Mouse (Mus musculus) T-cell, adult 2 months (primary cell): ENCODE data around the gene Smarcc2.
A peak's percentile ranks its signal among the peaks of the same experiment; 100 is the strongest.
"Not testable (repeated sequence)": the region's sequence is repeated elsewhere in the genome, so short reads cannot be mapped to it uniquely, and the experiment has no call there.

Source experiments
- DNase-seq: peaks from one replicate; pipeline ENCODE4 v3.0.0; 2022; ENCODE audit warnings: low spot score

Smarcc2 gene

DNA sequence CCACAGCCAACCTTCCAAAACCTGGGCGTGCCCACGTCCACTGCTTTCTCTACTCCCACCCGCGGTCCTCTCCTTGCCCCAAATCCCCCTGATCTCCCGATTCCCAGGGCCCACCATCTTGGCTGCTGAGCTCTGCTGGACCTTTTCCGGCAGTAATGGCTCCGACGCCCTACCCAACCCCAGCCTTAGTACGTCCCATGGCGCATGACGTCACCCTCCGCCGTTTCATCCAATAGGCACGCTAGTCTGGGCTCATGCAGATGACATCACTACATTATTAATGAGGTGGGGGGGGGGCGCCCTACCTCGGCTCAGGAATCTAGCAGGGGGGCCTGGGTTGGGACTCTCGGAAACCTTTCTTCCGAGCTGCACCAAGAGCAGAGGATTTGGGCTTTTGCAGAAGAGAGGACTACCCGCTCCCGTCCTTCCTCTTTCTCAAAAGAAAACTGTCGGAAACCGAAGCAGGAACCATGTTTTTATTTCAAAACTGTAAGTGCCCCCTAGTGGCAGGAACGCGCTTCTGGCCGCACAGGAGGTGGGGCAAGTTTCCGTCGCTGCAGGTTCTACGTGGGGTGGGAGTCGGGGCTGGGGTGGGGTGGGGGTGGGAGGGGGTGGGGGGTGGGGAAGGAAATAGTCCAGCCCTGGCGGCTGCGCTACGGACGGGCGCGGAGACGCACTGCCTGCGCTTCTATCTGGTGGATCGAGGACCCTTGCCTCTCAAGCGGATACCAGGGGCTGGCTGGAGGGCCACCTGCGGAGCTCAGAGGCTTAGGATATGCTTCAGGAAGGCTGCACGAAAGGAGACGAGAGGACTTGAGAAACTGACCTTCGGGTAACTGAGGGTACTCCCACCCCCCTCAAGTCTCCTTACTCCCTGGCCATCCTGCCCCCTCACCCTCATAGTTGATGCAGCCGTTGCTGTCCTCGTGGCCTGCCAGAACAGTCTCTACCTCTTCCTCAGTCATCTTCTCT, 34.9 kb downstream of the Smarcc2 start, which contains the start of gene Myl6:
Gene Myl6 (minus strand): TSS at position 451 of the 972 bp plus-strand sequence.
- DNase-seq, result peak; percentile 97

GRCm38 (mm10) chr10:128494667-128495245, 35.7 kb downstream of the Smarcc2 start:
- no peak for DNase-seq

DNA sequence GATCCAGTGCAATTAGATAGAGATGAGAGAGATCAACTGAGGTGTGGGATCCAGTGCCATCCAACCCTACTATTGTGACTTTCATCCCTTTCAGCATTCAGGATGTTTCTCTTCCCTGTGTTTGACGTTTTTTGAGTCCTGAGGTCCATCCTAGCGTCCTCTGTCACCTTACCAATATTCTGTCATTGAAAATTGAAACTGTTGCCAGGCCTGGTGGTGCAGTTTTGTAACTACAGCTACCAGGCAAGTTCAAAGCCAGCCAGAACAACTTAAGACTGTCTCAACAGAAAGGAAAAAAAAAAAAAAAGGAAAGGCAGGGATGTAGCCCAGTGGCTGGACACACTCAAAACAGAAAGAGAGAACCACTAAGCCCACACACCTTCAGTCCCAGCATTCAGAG, 36.2 kb downstream of the Smarcc2 start:
- no peak for DNase-seq

DNA sequence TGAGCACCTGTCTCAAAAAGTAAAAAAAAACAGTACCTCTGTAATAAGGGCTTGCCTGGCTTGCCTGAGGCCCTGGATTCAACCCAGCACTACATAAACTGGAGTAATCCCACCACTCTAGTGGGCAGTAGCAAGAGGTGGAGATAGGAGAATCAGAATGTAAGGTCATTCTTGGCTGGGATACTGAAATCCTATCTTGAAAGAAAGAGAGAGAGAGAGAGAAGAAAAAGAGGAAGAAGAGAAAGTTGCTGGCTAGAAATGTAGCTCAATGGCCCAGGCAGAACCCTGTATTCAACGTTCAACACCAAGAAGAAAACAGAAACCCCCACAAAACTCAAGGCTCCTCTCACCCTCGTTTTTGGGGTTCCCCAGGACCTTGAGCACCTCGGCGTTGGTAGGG, 36.9 kb downstream of the Smarcc2 start:
- DNase-seq, result no peak

DNA sequence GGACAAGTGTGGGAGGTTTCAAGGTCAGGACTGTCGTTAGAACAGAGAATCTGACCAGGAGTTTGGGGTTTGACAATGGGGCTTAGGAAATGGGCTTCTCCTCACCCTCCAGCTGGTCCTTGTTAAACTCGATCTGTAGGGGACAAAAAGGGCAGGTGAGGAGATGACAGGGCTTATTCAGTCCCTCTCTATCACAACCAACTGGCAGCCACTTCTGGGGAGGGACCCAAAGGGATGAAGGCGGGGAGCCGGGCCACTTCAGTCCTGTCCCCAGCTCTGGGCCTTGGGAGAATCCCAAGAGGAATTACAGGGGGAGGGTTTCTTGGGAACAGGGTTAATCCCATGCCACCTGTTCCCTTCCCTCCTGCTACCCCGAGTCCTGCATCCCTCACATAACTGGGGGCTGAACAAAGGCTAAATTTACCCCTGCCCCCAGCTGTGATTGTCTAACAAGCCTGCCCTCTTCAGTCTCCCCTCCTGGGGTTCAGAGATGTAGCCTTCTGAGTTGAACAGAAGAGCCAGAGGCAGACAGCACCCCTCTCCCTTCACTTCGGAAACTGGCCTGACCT, 37.5 kb downstream of the Smarcc2 start:
- no peak for DNase-seq

- DNase-seq, result no peak
Observed at GRCm38 (mm10) chr10:128497134-128497737, 38.2 kb downstream of the Smarcc2 start.

- peak; percentile 97 for DNase-seq
Observed at GRCm38 (mm10) chr10:128498590-128498989, 39.5 kb downstream of the Smarcc2 start, which contains the start of gene Myl6b. TSS of gene Myl6b (minus strand) at chr10:128498685.

DNA sequence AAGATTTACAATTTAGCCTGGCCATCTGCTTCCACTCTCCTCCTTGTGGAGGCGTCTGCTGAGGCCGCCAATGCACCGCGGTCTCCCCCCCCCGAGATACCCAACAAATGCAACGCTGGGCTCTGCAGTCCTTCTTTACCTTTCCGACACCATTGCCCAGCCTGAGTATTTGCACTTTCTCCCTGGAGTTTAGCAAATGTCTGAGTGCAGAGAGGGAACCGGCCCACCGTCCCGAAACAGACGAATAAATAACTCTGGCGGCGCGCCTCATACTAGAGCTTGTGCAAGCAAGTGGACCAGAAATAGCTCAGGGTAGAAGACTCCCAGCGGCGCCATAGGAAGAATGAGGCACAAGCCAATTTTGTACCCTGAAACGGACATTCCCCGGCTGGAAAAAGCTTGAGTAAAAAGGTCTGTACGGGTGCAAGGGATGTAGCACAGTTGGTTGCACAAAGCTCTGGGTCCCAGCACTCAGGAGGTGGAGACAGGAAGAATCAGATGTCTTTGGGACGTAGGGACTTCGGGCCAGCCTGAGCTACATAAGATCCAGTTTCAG, 40.1 kb downstream of the Smarcc2 start:
- peak; percentile 28 for DNase-seq

DNA sequence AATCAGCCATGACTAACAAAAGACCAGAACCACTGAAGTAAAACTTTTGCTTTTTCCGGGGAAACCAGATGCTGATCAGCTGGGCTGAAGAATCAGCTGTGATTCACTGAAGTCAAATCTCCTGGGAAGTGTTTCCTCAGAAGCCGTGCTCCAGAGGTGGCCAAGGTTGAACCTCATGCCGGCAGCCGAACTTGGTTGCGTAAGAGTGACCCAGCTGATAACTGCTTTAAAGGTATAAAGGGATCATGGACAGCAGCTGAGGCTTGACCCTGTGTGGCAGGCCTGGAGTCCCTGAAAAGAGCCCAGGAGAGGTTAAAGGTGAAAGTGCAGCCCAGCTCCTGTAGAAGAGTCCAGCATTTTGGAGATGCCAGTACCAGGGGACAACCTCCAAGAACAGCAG, 43.3 kb downstream of the Smarcc2 start:
- DNase-seq, result no peak

DNA sequence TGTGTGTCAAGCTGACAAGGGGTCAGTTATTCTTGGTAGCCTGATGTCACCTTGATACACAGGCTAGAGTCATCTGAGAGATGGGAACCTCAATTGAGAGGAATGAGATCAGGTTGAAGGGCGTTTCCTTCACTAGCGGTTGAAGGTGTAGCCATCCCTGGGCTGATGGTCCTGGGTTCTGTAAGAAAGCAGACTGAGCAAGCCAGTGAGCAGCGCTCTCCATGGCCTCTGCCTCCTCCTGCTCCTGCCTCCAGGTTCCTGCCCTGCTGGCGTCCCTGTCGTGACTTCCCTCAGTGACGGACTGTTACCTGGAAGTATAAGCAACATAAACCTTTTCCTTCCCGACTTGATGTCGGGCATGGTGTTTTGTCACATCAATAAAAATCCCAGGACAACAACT, 44.5 kb downstream of the Smarcc2 start:
- no peak for DNase-seq

- DNase-seq, result no peak
Observed at GRCm38 (mm10) chr10:128504012-128504411, 45.0 kb downstream of the Smarcc2 start.

DNA sequence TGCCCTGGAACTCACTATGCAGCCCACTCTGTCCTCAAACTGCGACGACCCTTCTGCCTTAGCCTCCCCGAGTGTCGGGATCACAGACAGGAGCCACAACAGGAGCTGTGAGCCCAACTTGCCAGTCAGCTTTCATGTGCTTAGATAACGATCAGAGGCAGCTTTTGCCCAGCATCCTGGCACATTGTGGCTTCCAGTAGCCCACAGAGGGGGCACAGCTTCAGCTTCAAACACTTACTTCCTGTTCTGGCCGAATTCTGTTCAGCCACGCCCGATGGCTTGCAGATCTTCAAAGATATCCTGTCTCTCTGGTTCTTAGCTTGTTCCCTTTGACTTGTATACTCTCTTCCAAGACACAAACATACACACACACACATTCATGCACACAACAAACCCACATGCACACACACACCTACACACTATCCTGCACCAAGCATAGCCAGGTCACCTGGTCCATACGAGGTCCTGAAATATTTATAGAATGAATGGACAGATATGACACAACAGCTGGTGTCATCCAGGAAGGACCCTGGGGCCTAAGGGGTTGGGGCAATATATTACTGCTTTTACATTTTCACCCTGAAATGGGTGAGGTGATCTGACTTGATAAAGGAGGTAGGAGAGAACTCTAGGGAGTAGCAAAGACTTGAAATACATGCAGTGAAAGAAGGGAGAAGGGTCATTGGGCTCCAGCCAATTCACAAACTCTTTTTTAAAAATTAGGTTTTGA, 45.8 kb downstream of the Smarcc2 start:
- peak; percentile 73 for DNase-seq

GRCm38 (mm10) chr10:128505371-128505667, 46.3 kb downstream of the Smarcc2 start:
- not testable (repeated sequence) for DNase-seq

GRCm38 (mm10) chr10:128505974-128506373, 46.9 kb downstream of the Smarcc2 start:
- DNase-seq, result no peak

- no peak for DNase-seq
Observed at GRCm38 (mm10) chr10:128508260-128508659, 49.2 kb downstream of the Smarcc2 start.

DNA sequence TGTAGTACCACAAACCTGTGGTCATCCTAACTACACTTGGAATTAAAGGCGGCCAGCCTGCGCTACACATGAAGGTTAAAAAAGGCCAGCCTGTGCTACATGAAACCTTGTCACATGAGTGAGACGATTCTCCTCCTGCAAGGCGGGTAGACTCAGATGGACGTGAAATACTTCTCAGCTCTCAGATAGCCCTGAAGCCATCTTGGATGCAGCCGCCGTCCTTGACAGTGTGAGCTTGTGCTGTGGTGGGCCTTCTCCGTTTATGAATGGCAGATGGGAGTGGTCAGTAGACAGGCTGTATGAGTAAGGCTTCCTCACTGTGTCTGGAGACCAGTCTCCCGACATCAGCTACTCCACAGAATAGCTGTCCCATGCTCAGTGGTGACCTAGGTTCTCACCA, 50.2 kb downstream of the Smarcc2 start:
- DNase-seq, result no peak

DNA sequence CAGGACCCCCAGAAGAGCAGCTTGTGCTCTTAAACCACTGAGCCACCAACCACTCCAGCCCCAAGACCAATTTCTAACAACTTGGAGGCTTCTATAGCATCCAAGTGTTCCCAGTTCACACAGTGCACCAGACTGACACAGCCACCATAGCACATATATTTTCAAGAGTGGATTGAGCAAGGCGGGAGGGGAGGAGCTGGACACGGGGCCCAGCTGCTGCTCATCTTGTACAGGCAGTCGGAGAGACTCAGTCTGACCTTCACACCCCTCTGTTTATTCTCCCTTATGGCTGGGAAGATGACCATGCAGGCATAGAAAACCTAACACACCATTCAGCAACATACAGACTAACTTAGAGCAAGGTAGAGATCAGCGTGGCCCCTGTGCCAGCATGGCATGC, 50.8 kb downstream of the Smarcc2 start:
- DNase-seq, result no peak

- DNase-seq, result no peak
Observed at GRCm38 (mm10) chr10:128510301-128510700, 51.3 kb downstream of the Smarcc2 start.

GRCm38 (mm10) chr10:128511189-128511588, 52.1 kb downstream of the Smarcc2 start:
- DNase-seq, result no peak

- DNase-seq, result no peak
Observed at GRCm38 (mm10) chr10:128511761-128512160, 52.7 kb downstream of the Smarcc2 start.

DNA sequence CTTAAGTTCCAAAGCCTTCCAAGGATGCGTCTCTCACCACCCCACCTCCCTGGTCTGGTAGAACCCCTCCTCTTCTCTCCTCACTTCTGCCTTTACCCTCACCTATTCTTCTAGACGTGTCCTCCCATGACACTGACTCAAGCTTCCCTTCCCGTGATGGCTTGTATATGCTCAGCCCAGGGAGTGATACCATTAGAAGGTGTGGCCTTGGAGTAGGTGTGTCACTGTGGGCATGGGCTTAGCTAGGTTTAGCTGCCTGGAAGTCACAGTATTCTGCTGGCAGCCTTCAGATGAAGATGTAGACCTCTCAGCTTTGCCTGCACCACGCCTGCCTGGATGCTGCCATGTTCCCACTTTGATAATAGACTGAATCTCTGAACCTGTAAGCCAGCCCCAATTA, 56.0 kb downstream of the Smarcc2 start:
- no peak for DNase-seq

- DNase-seq, result no peak
Observed at GRCm38 (mm10) chr10:128516029-128516428, 57.0 kb downstream of the Smarcc2 start.
